Mouse (Mus musculus) lung, adult 2 months (tissue): ENCODE data around the gene Gm20388.

Experiments used
- CTCF ChIP-seq: fragments of 200-500 bp; IDR thresholded peaks from 2 replicates; pipeline ENCODE4 v1.5.1; 2011; ENCODE audit warnings: mild to moderate bottlenecking, low read length, control low read depth; ENCODE audit not compliant: insufficient read depth
- POLR2A ChIP-seq: fragments of 200-500 bp; IDR thresholded peaks from 2 replicates; pipeline ENCODE4 v1.6.1; 2011; ENCODE audit warnings: low read depth, mild to moderate bottlenecking, control low read depth, low read length, borderline replicate concordance; ENCODE audit errors: extremely low read depth

- TF ChIP-seq CTCF, result no peak
- TF ChIP-seq POLR2A, result no peak
Observed at GRCm38 (mm10) chr8:120490354-120491141, 579.9 kb downstream of the Gm20388 start.
